Mouse (Mus musculus): ENCODE results near the gene Terf2. TPM values are rescaled to one million over a fixed set of nuclear protein-coding genes. Genes with fewer than 3 reads are reported as not detected.
"Not testable (repeated sequence)": the region's sequence is repeated elsewhere in the genome, so short reads cannot be mapped to it uniquely, and the experiment has no call there.

The Terf2 gene
- polyA plus RNA-seq, 1 experiment from 2014 or later: 6.9 TPM

- H3K4me3 ChIP-seq (ENCODE audit: low read depth, low read length): no peak overlapping the region
- WGBS (ENCODE audit: insufficient replicate concordance): 83% methylated on average over 6 of the region's 6 CpGs
- H3K27me3 ChIP-seq (ENCODE audit: insufficient read depth, low read length): no peaks in the 10 kb centered on the region
- no peaks in the 10 kb centered on the region for H3K9me3 ChIP-seq (ENCODE audit: low read length)
- ATAC-seq: no peak
- TF ChIP-seq EP300 (IDR thresholded peaks at IDR 0.05; ENCODE audit: low read depth): no peak
- TF ChIP-seq CTCF (IDR thresholded peaks at IDR 0.05; ENCODE audit: low read depth): no peak
- H3K27ac ChIP-seq (ENCODE audit: low read depth): no peak overlapping the region
- no peak overlapping the region for H3K4me2 ChIP-seq (ENCODE audit: low read depth, low read length)
- no peak overlapping the region for H3K9ac ChIP-seq (replicated peaks)
- DNase-seq: no peak
- peaks cover 72% of the 10 kb centered on the region for H3K36me3 ChIP-seq (replicated peaks; ENCODE audit: insufficient read depth, low read length)
- peaks cover 6% of the 10 kb centered on the region for H3K4me1 ChIP-seq (ENCODE audit: insufficient read depth)
Observed at GRCm38 (mm10) chr8:107045478-107045877, 50.9 kb downstream of the Terf2 start.

- Histone ChIP-seq H3K4me2 (ENCODE audit: low read depth, low read length) (no peak overlapping the region), H3K9ac (replicated peaks) (no peak overlapping the region), H3K27ac (ENCODE audit: low read depth) (no peak overlapping the region), H3K4me1 (ENCODE audit: insufficient read depth) (no peaks in the 10 kb centered on the region; the same call in 1 of the 2 replicates), H3K36me3 (replicated peaks; ENCODE audit: insufficient read depth, low read length) (peaks cover 69% of the 10 kb centered on the region), H3K9me3 (ENCODE audit: low read length) (no peaks in the 10 kb centered on the region), H3K27me3 (ENCODE audit: insufficient read depth, low read length) (no peaks in the 10 kb centered on the region), H3K4me3 (ENCODE audit: low read depth, low read length) (no peak overlapping the region)
- ATAC-seq: no peak
- no peak for DNase-seq
- TF ChIP-seq EP300 (IDR thresholded peaks at IDR 0.05; ENCODE audit: low read depth) (no peak), CTCF (IDR thresholded peaks at IDR 0.05; ENCODE audit: low read depth) (no peak)
- 68% methylated on average over 7 of the region's 7 CpGs for WGBS (ENCODE audit: insufficient replicate concordance)
Observed at GRCm38 (mm10) chr8:107040632-107041031, 55.7 kb downstream of the Terf2 start.

GRCm38 (mm10) chr8:107036626-107037025, 59.7 kb downstream of the Terf2 start:
- DNase-seq (no peak), ATAC-seq (0 out of 2 replicates have a peak, but pooled peaks have one; percentile 27)
- H3K36me3 ChIP-seq (replicated peaks; ENCODE audit: insufficient read depth, low read length): peaks cover 29% of the 10 kb centered on the region
- no peak overlapping the region for H3K4me2 ChIP-seq (ENCODE audit: low read depth, low read length)
- H3K9ac ChIP-seq (replicated peaks): no peak overlapping the region
- H3K9me3 ChIP-seq (ENCODE audit: low read length): no peaks in the 10 kb centered on the region
- H3K4me3 ChIP-seq (ENCODE audit: low read depth, low read length): no peak overlapping the region
- H3K27ac ChIP-seq (ENCODE audit: low read depth): no peak overlapping the region
- peaks cover 18% of the 10 kb centered on the region for H3K4me1 ChIP-seq (ENCODE audit: insufficient read depth)
- TF ChIP-seq CTCF (IDR thresholded peaks at IDR 0.05; ENCODE audit: low read depth) (no peak), EP300 (IDR thresholded peaks at IDR 0.05; ENCODE audit: low read depth) (no peak)
- WGBS (ENCODE audit: insufficient replicate concordance): 76% methylated on average over 8 of the region's 8 CpGs
- H3K27me3 ChIP-seq (ENCODE audit: insufficient read depth, low read length): no peaks in the 10 kb centered on the region

- no peaks in the 10 kb centered on the region for H3K27me3 ChIP-seq (ENCODE audit: insufficient read depth, low read length)
- no peak overlapping the region for H3K27ac ChIP-seq (ENCODE audit: low read depth)
- peaks cover 21% of the 10 kb centered on the region for H3K36me3 ChIP-seq (replicated peaks; ENCODE audit: insufficient read depth, low read length)
- DNase-seq (no peak), ATAC-seq (no peak)
- H3K4me1 ChIP-seq (ENCODE audit: insufficient read depth): peaks cover 18% of the 10 kb centered on the region
- TF ChIP-seq CTCF (IDR thresholded peaks at IDR 0.05; ENCODE audit: low read depth) (no peak), EP300 (IDR thresholded peaks at IDR 0.05; ENCODE audit: low read depth) (no peak)
- no peak overlapping the region for H3K9ac ChIP-seq (replicated peaks)
- H3K4me3 ChIP-seq (ENCODE audit: low read depth, low read length): no peak overlapping the region
- no peak overlapping the region for H3K4me2 ChIP-seq (ENCODE audit: low read depth, low read length)
- no peaks in the 10 kb centered on the region for H3K9me3 ChIP-seq (ENCODE audit: low read length)
- 81% methylated on average over 3 of the region's 3 CpGs for WGBS (ENCODE audit: insufficient replicate concordance)
Observed at GRCm38 (mm10) chr8:107035641-107036040, 60.7 kb downstream of the Terf2 start.

- not testable (repeated sequence) for H3K9ac ChIP-seq (replicated peaks); H3K9me3 ChIP-seq (ENCODE audit: low read length); DNase-seq; H3K4me2 ChIP-seq (ENCODE audit: low read depth, low read length); ATAC-seq; H3K36me3 ChIP-seq (replicated peaks; ENCODE audit: insufficient read depth, low read length); H3K27me3 ChIP-seq (ENCODE audit: insufficient read depth, low read length); H3K27ac ChIP-seq (ENCODE audit: low read depth); H3K4me3 ChIP-seq (ENCODE audit: low read depth, low read length)
- H3K4me1 ChIP-seq (ENCODE audit: insufficient read depth): peaks cover 18% of the 10 kb centered on the region
- 89% methylated on average over 2 of the region's 2 CpGs for WGBS (ENCODE audit: insufficient replicate concordance)
Observed at GRCm38 (mm10) chr8:107033609-107034008, 62.7 kb downstream of the Terf2 start.

GRCm38 (mm10) chr8:107031577-107032090, 64.7 kb downstream of the Terf2 start:
- TF ChIP-seq EP300 (IDR thresholded peaks at IDR 0.05; ENCODE audit: low read depth): no peak
- TF ChIP-seq CTCF (IDR thresholded peaks at IDR 0.05; ENCODE audit: low read depth): no peak
- H3K27me3 ChIP-seq (ENCODE audit: insufficient read depth, low read length): no peaks in the 10 kb centered on the region
- no peak for DNase-seq
- no peaks in the 10 kb centered on the region for H3K9me3 ChIP-seq (ENCODE audit: low read length)
- H3K4me3 ChIP-seq (ENCODE audit: low read depth, low read length): peak overlapping the region; percentile 99
- no peak for ATAC-seq
- peaks cover 18% of the 10 kb centered on the region for H3K4me1 ChIP-seq (ENCODE audit: insufficient read depth)
- H3K9ac ChIP-seq (replicated peaks): peak overlapping the region; percentile 98
- H3K27ac ChIP-seq (ENCODE audit: low read depth): peak overlapping the region; percentile 88
- WGBS (ENCODE audit: insufficient replicate concordance): under 1% methylated on average over 20 of the region's 40 CpGs
- 0 out of 2 replicates have a peak, but pooled peaks cover 3% of the 10 kb centered on the region for H3K36me3 ChIP-seq (replicated peaks; ENCODE audit: insufficient read depth, low read length)
- peak overlapping the region; percentile 94 for H3K4me2 ChIP-seq (ENCODE audit: low read depth, low read length)

Data from liver, postnatal 0 days (tissue).